Mouse (Mus musculus): ENCODE data around the gene Zmynd11. TPM values are rescaled to one million over a fixed set of nuclear protein-coding genes. Genes with fewer than 3 reads are reported as not detected.

Zmynd11 gene
- total and polyA plus RNA-seq, 2 experiments from 2014 or later: 104 to 127 TPM

GRCm38 (mm10) chr13:9669246-9669645 is 95.9 kb downstream of the Zmynd11 start:
- no peak overlapping the region for H3K4me2 ChIP-seq (ENCODE audit: low read depth, low read length)
- H3K4me1 ChIP-seq (ENCODE audit: insufficient read depth, low read length): no peaks in the 10 kb centered on the region
- H3K27me3 ChIP-seq (ENCODE audit: insufficient read depth, low read length): no peaks in the 10 kb centered on the region
- no peaks in the 10 kb centered on the region for H3K9me3 ChIP-seq (ENCODE audit: low read length)
- no peak for DNase-seq (ENCODE audit: low spot score)
- no peak overlapping the region for H3K4me3 ChIP-seq (ENCODE audit: low read length)
- no peak for TF ChIP-seq CTCF (IDR thresholded peaks at IDR 0.05; ENCODE audit: low read depth)
- 91% methylated on average over 5 of the region's 5 CpGs for WGBS
- no peak for ATAC-seq
- 0 out of 2 replicates have a peak, but pooled peaks cover 8% of the 10 kb centered on the region for H3K36me3 ChIP-seq (ENCODE audit: insufficient read depth, low read length)
- no peak overlapping the region for H3K27ac ChIP-seq
- H3K9ac ChIP-seq (replicated peaks; ENCODE audit: low read length): no peak overlapping the region

- no peaks in the 10 kb centered on the region for H3K4me1 ChIP-seq (ENCODE audit: insufficient read depth, low read length)
- H3K27ac ChIP-seq: no peak overlapping the region
- no peak for DNase-seq (ENCODE audit: low spot score)
- H3K9ac ChIP-seq (replicated peaks; ENCODE audit: low read length): no peak overlapping the region
- no peak overlapping the region for H3K4me2 ChIP-seq (ENCODE audit: low read depth, low read length)
- ATAC-seq: no peak
- no peak for TF ChIP-seq CTCF (IDR thresholded peaks at IDR 0.05; ENCODE audit: low read depth)
- 0 out of 2 replicates have a peak, but pooled peaks cover 8% of the 10 kb centered on the region for H3K36me3 ChIP-seq (ENCODE audit: insufficient read depth, low read length)
- WGBS: 80% methylated on average over 7 of the region's 7 CpGs
- H3K4me3 ChIP-seq (ENCODE audit: low read length): no peak overlapping the region
- no peaks in the 10 kb centered on the region for H3K9me3 ChIP-seq (ENCODE audit: low read length)
- H3K27me3 ChIP-seq (ENCODE audit: insufficient read depth, low read length): no peaks in the 10 kb centered on the region
Measured at GRCm38 (mm10) chr13:9667954-9668496, 97.1 kb downstream of the Zmynd11 start.

- no peak for ATAC-seq
- H3K4me3 ChIP-seq (ENCODE audit: low read length): no peak overlapping the region
- no peak overlapping the region for H3K9ac ChIP-seq (replicated peaks; ENCODE audit: low read length)
- no peaks in the 10 kb centered on the region for H3K9me3 ChIP-seq (ENCODE audit: low read length)
- no peaks in the 10 kb centered on the region for H3K4me1 ChIP-seq (ENCODE audit: insufficient read depth, low read length)
- 100% methylated on average over 1 of the region's 1 CpGs for WGBS
- H3K4me2 ChIP-seq (ENCODE audit: low read depth, low read length): no peak overlapping the region
- no peak for DNase-seq (ENCODE audit: low spot score)
- H3K27ac ChIP-seq: no peak overlapping the region
- H3K27me3 ChIP-seq (ENCODE audit: insufficient read depth, low read length): no peaks in the 10 kb centered on the region
- peaks cover 24% of the 10 kb centered on the region for H3K36me3 ChIP-seq (ENCODE audit: insufficient read depth, low read length)
- no peak for TF ChIP-seq CTCF (IDR thresholded peaks at IDR 0.05; ENCODE audit: low read depth)
Measured at GRCm38 (mm10) chr13:9663593-9663992, 101.5 kb downstream of the Zmynd11 start.

GRCm38 (mm10) chr13:9660711-9661110 is 104.4 kb downstream of the Zmynd11 start:
- H3K9ac ChIP-seq (replicated peaks; ENCODE audit: low read length): no peak overlapping the region
- no peaks in the 10 kb centered on the region for H3K4me1 ChIP-seq (ENCODE audit: insufficient read depth, low read length)
- H3K4me3 ChIP-seq (ENCODE audit: low read length): no peak overlapping the region
- no peak for ATAC-seq
- no peaks in the 10 kb centered on the region for H3K9me3 ChIP-seq (ENCODE audit: low read length)
- H3K27me3 ChIP-seq (ENCODE audit: insufficient read depth, low read length): no peaks in the 10 kb centered on the region
- 76% methylated on average over 1 of the region's 1 CpGs for WGBS
- H3K27ac ChIP-seq: no peak overlapping the region
- no peak for DNase-seq (ENCODE audit: low spot score)
- H3K4me2 ChIP-seq (ENCODE audit: low read depth, low read length): no peak overlapping the region
- no peak for TF ChIP-seq CTCF (IDR thresholded peaks at IDR 0.05; ENCODE audit: low read depth)
- peaks cover 31% of the 10 kb centered on the region for H3K36me3 ChIP-seq (ENCODE audit: insufficient read depth, low read length)

- no peak overlapping the region for H3K4me2 ChIP-seq (ENCODE audit: low read depth, low read length)
- no peak for DNase-seq (ENCODE audit: low spot score)
- H3K9ac ChIP-seq (replicated peaks; ENCODE audit: low read length): no peak overlapping the region
- no peak overlapping the region for H3K4me3 ChIP-seq (ENCODE audit: low read length)
- H3K4me1 ChIP-seq (ENCODE audit: insufficient read depth, low read length): no peaks in the 10 kb centered on the region
- no peak for ATAC-seq
- H3K27ac ChIP-seq: no peak overlapping the region
- H3K27me3 ChIP-seq (ENCODE audit: insufficient read depth, low read length): no peaks in the 10 kb centered on the region
- H3K9me3 ChIP-seq (ENCODE audit: low read length): no peaks in the 10 kb centered on the region
- no peak for TF ChIP-seq CTCF (IDR thresholded peaks at IDR 0.05; ENCODE audit: low read depth)
- H3K36me3 ChIP-seq (ENCODE audit: insufficient read depth, low read length): peaks cover 30% of the 10 kb centered on the region
- WGBS: 93% methylated on average over 6 of the region's 6 CpGs
Measured at GRCm38 (mm10) chr13:9656613-9657012, 108.5 kb downstream of the Zmynd11 start.

- TF ChIP-seq CTCF (IDR thresholded peaks at IDR 0.05; ENCODE audit: low read depth): no peak
- DNase-seq (ENCODE audit: low spot score) (no peak), ATAC-seq (no peak)
- Histone ChIP-seq H3K9me3 (ENCODE audit: low read length) (no peaks in the 10 kb centered on the region), H3K4me1 (ENCODE audit: insufficient read depth, low read length) (no peaks in the 10 kb centered on the region), H3K27ac (no peak overlapping the region), H3K9ac (replicated peaks; ENCODE audit: low read length) (no peak overlapping the region), H3K4me3 (ENCODE audit: low read length) (no peak overlapping the region), H3K27me3 (ENCODE audit: insufficient read depth, low read length) (no peaks in the 10 kb centered on the region), H3K4me2 (ENCODE audit: low read depth, low read length) (no peak overlapping the region), H3K36me3 (ENCODE audit: insufficient read depth, low read length) (peaks cover 14% of the 10 kb centered on the region)
- WGBS: 83% methylated on average over 3 of the region's 3 CpGs
Measured at GRCm38 (mm10) chr13:9653018-9653417, 112.1 kb downstream of the Zmynd11 start.

GRCm38 (mm10) chr13:9650580-9650979 is 114.5 kb downstream of the Zmynd11 start:
- DNase-seq (ENCODE audit: low spot score): no peak
- no peak for ATAC-seq
- no peak overlapping the region for H3K4me3 ChIP-seq (ENCODE audit: low read length)

More at GRCm38 (mm10) chr13:9650580-9650979, 114.5 kb downstream of the Zmynd11 start:
- 0 out of 2 replicates have a peak, but pooled peaks cover 4% of the 10 kb centered on the region for H3K36me3 ChIP-seq (ENCODE audit: insufficient read depth, low read length)
- H3K27ac ChIP-seq: no peak overlapping the region
- no peaks in the 10 kb centered on the region for H3K27me3 ChIP-seq (ENCODE audit: insufficient read depth, low read length)
- no peak overlapping the region for H3K9ac ChIP-seq (replicated peaks; ENCODE audit: low read length)
- H3K4me1 ChIP-seq (ENCODE audit: insufficient read depth, low read length): no peaks in the 10 kb centered on the region
- H3K9me3 ChIP-seq (ENCODE audit: low read length): no peaks in the 10 kb centered on the region
- H3K4me2 ChIP-seq (ENCODE audit: low read depth, low read length): no peak overlapping the region
- TF ChIP-seq CTCF (IDR thresholded peaks at IDR 0.05; ENCODE audit: low read depth): no peak
